Mouse (Mus musculus): ENCODE measurements around the gene Alg1.
A peak's percentile ranks its signal among the peaks of the same experiment; 100 is the strongest.

DNA sequence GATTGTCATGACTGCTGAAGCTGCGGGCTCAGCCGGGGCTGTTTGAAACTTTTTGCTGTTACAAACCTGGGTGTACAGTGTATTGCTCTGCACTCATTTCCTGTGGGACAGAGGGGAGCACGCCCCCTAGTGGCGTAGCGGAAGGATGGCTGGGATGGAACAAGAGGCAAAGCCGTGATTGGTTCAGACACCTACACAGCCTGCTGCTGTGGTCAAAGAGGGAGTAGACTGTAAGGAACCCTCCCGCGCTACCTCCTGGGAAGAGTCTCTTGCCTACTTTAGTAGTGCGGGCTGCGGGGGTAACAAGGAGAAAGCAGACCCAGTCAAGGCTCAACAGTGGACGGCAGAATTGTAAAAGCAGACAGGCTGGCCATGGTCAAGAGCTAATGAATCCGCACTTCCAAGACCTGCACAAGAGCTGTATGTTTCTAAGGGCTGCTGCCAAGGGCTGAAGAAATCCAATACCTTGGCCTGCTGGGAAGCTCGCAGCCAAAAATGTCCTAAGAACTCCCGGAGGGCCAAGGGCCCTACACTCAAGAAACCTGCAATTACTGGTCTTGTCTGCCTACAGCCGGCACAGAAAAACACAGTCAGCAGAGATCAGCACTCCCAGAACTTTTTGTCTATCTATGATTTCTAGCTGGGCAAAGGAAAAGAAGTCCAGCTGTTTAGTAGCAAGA, 21.1 kb downstream of the Alg1 start:
- TF ChIP-seq CTCF (IDR thresholded peaks at IDR 0.05; ENCODE audit: control insufficient read depth, insufficient read depth, insufficient replicate concordance, low read depth, low read length) (peak; percentile 99), POLR2A (IDR thresholded peaks at IDR 0.05; ENCODE audit: control insufficient read depth, low read depth, low read length) (peak; percentile 66)
